Mouse (Mus musculus) inflammation-experienced regulatory T-cells, adult 6 months (primary cell): Measurements from ENCODE around the gene Myh14. TPM values are rescaled to one million over a fixed set of nuclear protein-coding genes. Genes with fewer than 3 reads are reported as not detected.

Experiments
- ATAC-seq: one replicate; pipeline ENCODE4 v1.8.0; 2017
- polyA plus RNA-seq, 3 experiments: library from polyadenylated mRNA; unstranded; fragments of 100-300 nt; shearing (Covaris generic); gene quantifications; one replicate each; pipeline ENCODE4 v1.2.1; 2017

Myh14 gene
- polyA plus RNA-seq, 3 experiments from 2014 or later, result not detected

DNA sequence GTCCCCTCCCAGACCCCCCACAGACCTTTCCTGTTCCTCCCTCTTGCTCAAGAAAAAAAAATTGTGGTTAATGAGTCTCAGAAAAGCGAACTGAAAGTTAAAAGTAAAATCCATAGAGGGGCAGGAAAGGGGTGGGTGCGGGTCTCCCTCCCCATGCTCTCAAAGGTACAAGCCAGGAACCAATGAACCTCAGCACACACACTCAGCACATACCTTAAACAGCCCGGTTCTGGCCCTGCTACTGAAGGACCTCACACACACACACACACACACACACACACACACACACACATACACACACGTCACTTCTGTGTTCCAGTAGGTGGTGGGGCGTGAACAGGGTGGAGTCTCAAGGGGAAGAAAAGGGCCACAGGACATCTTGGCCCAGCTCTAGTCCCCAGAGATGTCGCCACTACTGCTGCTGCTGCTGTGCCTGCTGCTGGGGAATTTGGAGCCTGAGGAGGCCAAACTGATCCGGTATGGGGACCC lies 98.4 kb downstream of the Myh14 start, which contains the start of gene Napsa:
Gene Napsa, plus strand, starts transcription at position 168 of the 489 bp plus-strand sequence.
- no peak for ATAC-seq

DNA sequence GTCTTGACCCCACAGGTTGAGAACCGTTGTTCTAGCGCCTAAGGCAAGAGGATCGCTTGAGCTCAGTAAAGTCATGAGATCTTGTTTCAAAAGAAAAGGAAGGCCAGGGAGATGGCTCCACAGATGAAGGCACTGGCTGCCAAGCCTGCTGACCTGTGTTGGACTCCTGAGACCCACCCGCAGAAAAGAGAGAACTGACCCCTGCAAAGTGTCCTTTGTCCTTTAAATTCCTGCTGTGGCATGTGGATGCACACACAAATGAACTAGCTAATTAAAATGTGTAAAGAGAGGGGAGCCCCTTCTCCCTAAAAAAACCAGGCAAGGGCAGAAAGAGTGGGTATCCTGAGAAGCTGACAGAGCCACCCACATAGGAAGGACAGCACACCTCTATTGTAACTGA lies 98.8 kb downstream of the Myh14 start:
- no peak for ATAC-seq

DNA sequence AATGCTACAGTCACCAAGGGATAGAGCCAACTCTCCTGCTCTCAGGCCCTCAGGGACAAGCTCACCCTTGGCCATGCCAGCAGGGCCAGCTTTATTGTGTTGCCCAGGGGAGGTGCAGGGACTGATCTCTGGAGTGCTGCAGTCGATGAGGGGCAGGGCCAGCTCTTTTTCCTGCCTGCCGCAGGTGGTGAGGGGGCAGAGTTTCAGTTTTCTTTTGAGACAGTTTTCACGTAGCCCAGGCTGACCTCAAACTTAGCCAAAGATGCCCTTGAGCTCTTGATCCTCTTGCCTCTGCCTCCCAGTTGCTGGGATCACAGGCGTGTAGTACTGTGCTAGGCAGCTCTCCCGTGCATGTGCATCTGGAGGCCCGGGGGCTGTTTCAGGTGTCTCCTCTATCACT lies 99.7 kb downstream of the Myh14 start:
- no peak for ATAC-seq

DNA sequence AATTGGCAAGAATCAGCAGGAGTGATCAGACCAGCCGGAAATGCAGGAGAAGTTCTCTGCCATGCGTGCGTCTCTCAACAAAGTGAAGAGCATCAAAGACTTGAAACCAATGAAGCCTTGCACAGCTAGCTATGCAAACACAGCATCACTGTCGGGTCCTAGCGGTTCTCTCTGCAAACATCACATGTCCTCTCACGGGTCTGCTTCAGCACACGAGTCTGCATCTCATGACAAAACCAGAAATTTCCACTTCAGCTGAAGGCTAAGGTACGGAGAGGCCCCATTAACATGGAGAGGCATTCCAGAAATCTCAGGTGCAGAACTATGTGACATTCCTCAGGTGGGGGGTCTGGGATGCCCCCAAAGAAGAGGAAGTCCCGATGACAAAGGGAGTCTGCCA lies 101.8 kb downstream of the Myh14 start:
- ATAC-seq, result no peak

DNA sequence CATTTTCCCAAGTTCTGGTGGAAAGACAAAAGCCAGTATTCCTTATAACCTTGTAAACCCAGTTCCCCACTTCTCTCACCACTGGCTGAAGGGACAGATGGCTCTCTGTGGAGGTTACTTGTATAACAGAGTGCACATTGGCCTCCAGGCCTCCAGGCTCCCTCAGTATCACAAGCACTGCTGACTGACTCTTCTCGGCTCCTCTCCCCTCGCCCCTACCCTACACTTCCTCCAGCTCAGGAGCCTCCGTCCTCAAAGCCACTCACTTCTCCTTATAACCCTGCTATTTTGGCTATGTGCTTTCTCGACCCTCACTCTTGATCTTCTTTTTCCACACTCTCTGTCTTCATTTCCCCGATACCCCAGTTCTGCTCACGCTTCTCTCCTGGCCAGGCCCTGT lies 105.2 kb downstream of the Myh14 start:
- no peak for ATAC-seq

DNA sequence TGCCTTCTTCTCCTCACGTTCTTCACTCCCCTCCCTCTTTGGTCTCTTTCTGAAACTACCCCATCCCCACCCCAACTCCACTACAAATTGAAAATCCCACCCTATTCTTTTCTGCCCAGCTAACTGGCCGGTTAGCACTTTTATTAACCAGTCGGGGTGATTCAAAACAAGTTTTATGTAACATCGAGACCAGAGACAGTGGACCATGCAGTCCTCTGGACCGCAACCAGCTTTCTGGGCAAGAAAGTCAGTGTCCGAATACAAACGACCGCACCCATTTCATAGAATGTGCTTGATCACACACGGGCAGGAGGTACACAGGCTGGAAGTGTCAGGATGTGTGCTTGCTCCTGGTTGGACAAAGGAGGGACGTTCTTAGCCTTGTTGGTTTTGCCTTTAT lies 106.2 kb downstream of the Myh14 start:
- ATAC-seq, result no peak

DNA sequence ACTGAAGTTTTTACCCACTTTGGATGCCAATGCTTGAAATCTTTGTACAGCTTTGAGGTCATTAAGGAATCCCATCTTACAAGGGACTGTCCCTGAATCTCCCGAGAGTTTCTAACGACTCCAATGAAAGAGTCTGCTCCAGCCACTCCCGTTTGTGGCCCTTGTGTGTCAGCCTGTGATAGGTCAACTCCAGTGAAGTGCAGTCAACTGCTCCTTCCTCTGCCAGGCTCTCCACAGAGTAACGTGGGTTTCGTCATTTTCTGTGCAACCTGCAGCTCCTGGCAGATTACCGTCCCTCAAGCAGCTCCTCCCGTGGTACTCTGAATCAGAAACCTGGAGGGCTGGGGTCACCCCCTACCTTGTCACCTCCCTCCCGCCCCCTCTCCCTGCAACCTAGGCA lies 107.4 kb downstream of the Myh14 start:
- no peak for ATAC-seq

DNA sequence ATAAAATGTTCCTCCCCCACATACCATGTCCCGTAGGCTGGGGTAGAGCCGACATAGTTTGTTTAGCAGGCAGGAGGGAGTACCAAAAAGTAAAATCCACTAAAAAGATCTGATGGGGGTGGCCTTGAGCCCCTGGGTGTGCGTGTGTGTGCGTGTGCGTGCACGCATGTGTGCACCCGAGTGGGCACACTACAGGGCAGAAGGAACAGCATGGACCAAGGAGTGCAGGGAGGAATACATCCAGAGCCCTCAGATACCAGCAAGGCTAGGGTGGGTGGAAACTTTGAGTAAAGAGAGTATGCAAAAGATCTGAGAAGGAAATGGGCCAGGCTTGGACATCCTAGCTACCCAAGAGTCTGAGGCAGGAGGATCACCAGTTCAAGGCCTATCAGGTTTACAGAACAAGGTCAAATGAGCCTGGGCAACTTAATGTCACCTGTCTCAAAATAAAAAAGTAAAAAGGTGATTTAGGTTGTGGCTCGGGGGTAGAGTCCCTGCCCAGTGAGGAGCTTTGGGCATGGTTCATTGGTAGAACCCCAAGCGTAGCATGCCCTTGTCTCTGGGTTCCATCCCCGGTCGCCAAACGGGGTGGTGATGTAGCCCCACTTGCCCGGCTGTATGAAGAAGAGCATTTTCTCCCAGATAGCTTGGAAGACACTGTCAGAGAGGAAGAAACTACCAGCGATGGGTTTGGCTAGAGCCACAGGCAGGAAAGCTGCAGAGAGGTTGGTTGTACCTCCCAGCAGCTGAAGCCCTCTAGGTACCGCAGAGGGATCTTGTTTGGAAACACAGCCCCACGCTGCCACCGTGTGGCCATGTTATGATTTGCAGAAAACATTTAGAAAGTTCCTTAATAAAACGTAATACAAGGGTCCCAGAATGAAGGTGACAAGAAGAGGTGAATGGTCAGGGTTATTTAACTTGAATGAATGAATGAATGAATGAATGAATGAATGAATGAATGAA lies 109.9 kb downstream of the Myh14 start:
- peak; percentile 77 for ATAC-seq

DNA sequence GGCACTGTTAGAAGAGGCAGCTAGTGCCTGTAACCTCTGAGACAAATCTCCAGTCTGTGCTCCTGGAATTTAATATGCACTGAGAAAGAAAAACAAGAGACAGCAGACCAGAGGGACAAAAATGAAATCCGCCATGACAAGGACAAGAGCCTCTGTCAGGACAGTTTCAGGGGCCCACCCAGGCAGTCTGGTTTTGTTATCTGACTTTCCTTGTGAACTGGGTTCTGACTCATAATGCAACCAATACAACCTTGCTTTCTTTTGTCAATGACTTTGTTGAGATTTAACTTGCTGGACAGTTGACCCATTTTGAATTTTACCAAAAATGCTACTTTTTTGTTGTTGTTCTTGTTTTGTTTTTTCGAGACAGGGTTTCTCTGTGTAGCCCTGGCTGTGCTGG lies 113.0 kb downstream of the Myh14 start:
- ATAC-seq, result no peak

Other genes with a start within 250 kb of the Myh14 start
- not detected for gene Lrrc4b, start 241.8 kb downstream of the Myh14 start, polyA plus RNA-seq
- gene Aspdh, start 205.5 kb downstream of the Myh14 start, polyA plus RNA-seq, result not detected
- 10 to 100 TPM; 46.9 to 62.6 (median 47.0) TPM for gene Josd2, start 202.9 kb downstream of the Myh14 start, polyA plus RNA-seq
- gene Emc10, start 174.3 kb downstream of the Myh14 start, polyA plus RNA-seq, result 10 to 100 TPM; 21.0 to 22.5 (median 22.3) TPM
- gene Fam71e1, start 174.3 kb downstream of the Myh14 start, polyA plus RNA-seq, result 1 to 10 TPM; 2.7 to 5.2 (median 3.9) TPM
- not detected for gene Mybpc2, start 146.2 kb downstream of the Myh14 start, polyA plus RNA-seq
- gene Spib, start 138.8 kb downstream of the Myh14 start, polyA plus RNA-seq, result 1 to 10 TPM in 1 of 3 experiments, under 1 TPM in 2; 0.17 to 2.1 (median 0.86) TPM
- gene Pold1, start 122.0 kb downstream of the Myh14 start, polyA plus RNA-seq, result 10 to 100 TPM; 21.0 to 32.4 (median 21.4) TPM
- gene Nr1h2, start 116.9 kb downstream of the Myh14 start, polyA plus RNA-seq, result 10 to 100 TPM; 43.0 to 52.2 (median 49.9) TPM
- gene Napsa, start 98.5 kb downstream of the Myh14 start, polyA plus RNA-seq, result 1 to 10 TPM; 1.3 to 7.7 (median 3.2) TPM
- gene Kcnc3, start 80.2 kb downstream of the Myh14 start, polyA plus RNA-seq, result not detected
- gene Izumo2, start 37.9 kb upstream of the Myh14 start, polyA plus RNA-seq, result not detected
- 10 to 100 TPM; 66.6 to 71.2 (median 69.7) TPM for gene Vrk3, start 77.6 kb upstream of the Myh14 start, polyA plus RNA-seq
- 1 to 10 TPM in 1 of 3 experiments, under 1 TPM in 2; 0.16 to 2.1 (median 0.93) TPM for gene Zfp473, start 80.2 kb upstream of the Myh14 start, polyA plus RNA-seq
- 10 to 100 TPM; 30.8 to 60.2 (median 32.2) TPM for gene Nup62, start 145.2 kb upstream of the Myh14 start, polyA plus RNA-seq
- 1 to 10 TPM; 1.9 to 4.2 (median 2.1) TPM for gene Il4i1, start 145.5 kb upstream of the Myh14 start, polyA plus RNA-seq
- gene Atf5, start 145.8 kb upstream of the Myh14 start, polyA plus RNA-seq, result under 1 TPM in 1 of 3 experiments, not detected in 2; 0.41 TPM
- gene Akt1s1, start 178.1 kb upstream of the Myh14 start, polyA plus RNA-seq, result 1 to 10 TPM; 1.1 to 4.5 (median 3.7) TPM
- 10 to 100 TPM; 43.9 to 66.0 (median 60.6) TPM for gene Tbc1d17, start 178.2 kb upstream of the Myh14 start, polyA plus RNA-seq
- 10 to 100 TPM; 43.2 to 49.7 (median 46.8) TPM for gene Pnkp, start 186.3 kb upstream of the Myh14 start, polyA plus RNA-seq
- gene Ptov1, start 198.9 kb upstream of the Myh14 start, polyA plus RNA-seq, result 1 to 10 TPM; 1.9 to 5.6 (median 3.2) TPM
- gene Med25, start 221.9 kb upstream of the Myh14 start, polyA plus RNA-seq, result 10 to 100 TPM in 2 of 3 experiments, 1 to 10 TPM in 1; 7.1 to 14.1 (median 11.1) TPM
- 10 to 100 TPM in 2 of 3 experiments, 1 to 10 TPM in 1; 8.0 to 15.3 (median 11.0) TPM for gene Fuz, start 225.2 kb upstream of the Myh14 start, polyA plus RNA-seq